Mouse (Mus musculus): ENCODE results near the gene Specc1l. TPM values are rescaled to one million over a fixed set of nuclear protein-coding genes. Genes with fewer than 3 reads are reported as not detected.

Specc1l gene
- total RNA-seq (2014; rRNA removed): 37.5 and 52.8 TPM in 2 replicates
- 21.1 and 23.6 TPM in 2 replicates for polyA plus RNA-seq (2015; fragmentation: Nextera tagmentation; extraction: Ambion mirVana)

DNA sequence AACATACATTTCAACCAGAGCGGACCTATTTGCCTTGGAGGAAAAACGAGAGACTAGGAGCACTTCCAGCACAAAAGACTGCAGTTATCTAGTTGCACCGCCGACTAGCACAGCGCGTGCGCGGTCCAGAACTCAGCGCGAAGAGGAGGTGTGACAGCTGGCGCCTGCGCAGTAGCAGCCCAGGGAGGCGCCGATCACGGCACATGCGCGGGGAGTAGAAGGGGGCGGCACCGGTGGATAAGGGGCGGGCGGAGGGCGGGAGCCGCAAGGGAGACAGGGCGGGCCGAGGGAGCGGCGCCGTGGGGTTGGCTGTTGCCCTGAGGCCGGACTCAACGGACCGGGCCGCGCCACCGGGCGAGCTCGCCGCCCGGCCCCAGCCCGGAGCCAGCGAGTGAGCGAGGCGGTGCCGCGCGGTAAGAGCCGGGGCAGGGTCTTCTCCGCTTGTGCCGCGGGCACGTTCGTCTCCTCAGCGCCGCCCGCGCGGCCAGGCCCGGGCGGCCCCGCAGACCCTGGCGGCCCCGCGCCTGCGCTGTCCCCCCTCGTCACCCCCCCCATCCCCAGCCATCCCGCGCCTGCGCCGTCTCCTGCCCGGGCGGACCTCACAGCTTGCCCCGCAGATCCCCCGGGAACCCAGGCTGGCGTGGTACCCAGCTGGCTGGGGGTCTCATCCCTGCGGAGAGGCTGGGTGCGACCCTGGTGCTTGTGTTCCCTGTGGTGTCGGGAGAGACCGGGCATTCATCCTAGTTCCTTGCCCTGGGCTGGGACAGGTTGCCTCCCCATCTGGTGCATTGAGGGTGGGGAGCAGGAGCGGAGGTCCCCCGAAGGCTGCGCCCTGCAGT, at the start of gene Specc1l:
TSS of gene Specc1l (plus strand) at position 267 of the 839 bp plus-strand sequence.
- Histone ChIP-seq H3K9me3 (ENCODE audit: low read length) (no peaks in the 10 kb centered on the region), H3K36me3 (ENCODE audit: insufficient read depth, low read length) (no peaks in the 10 kb centered on the region), H3K4me3 (ENCODE audit: low read depth, low read length) (peak within 1 kb of the TSS; percentile 88), H3K4me1 (ENCODE audit: insufficient read depth, low read length) (0 out of 2 replicates have a peak, but pooled peaks cover 2% of the 10 kb centered on the region), H3K27me3 (ENCODE audit: insufficient read depth, low read length) (no peaks in the 10 kb centered on the region), H3K9ac (replicated peaks; ENCODE audit: low read length, poor library complexity, severe bottlenecking) (peak within 1 kb of the TSS; percentile 96), H3K4me2 (ENCODE audit: low read depth, low read length, poor library complexity, severe bottlenecking) (peak within 1 kb of the TSS; percentile 78), H3K27ac (ENCODE audit: low read depth, low read length) (peak within 1 kb of the TSS; percentile 98)
- WGBS: under 1% methylated on average over 69 of the region's 80 CpGs
- DNase-seq (ENCODE audit: low spot score) (peak; percentile 98), ATAC-seq (ENCODE audit: low FRiP score) (peak; percentile 98)
- no peak for TF ChIP-seq CTCF (IDR thresholded peaks at IDR 0.05)

DNA sequence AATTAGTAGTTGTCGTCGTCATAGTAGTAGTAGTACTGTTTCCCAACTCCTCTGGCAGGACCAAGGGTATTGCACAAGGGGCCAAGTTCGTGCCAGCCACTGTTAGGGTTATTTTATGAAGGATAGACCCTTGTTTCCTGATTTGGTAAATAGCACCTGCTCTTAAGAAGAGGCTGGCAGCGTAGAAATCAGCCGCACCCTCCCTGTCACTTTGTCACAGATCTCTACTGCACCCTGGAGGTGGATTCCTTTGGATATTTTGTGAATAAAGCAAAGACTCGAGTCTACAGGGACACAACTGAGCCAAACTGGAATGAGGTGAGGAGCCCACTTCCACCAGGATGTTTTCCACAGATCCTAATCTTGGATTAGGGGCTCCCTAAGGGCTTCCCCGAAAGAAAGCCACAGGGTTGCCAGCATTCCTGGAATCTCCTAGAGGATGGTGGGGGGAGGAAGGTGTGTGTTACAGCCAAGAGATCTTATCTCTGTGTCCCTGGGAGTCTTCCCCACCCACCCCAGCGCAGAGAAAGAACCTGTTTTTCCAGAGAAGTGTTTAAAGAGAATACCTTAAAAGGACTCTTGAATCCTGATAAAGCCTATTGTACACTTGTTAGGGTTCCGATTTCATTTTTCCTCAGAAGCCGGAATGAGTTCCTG, 45.9 kb upstream of the Specc1l start:
- H3K27ac ChIP-seq (ENCODE audit: low read depth, low read length): no peak overlapping the region
- 71% methylated on average over 10 of the region's 10 CpGs for WGBS
- no peaks in the 10 kb centered on the region for H3K4me1 ChIP-seq (ENCODE audit: insufficient read depth, low read length)
- no peaks in the 10 kb centered on the region for H3K27me3 ChIP-seq (ENCODE audit: insufficient read depth, low read length)
- H3K36me3 ChIP-seq (ENCODE audit: insufficient read depth, low read length): peaks cover 68% of the 10 kb centered on the region
- no peak for DNase-seq (ENCODE audit: low spot score)
- H3K4me3 ChIP-seq (ENCODE audit: low read depth, low read length): no peak overlapping the region
- no peak overlapping the region for H3K9ac ChIP-seq (replicated peaks; ENCODE audit: low read length, poor library complexity, severe bottlenecking)
- H3K9me3 ChIP-seq (ENCODE audit: low read length): no peaks in the 10 kb centered on the region
- ATAC-seq (ENCODE audit: low FRiP score): no peak
- peak; percentile 51 for TF ChIP-seq CTCF (IDR thresholded peaks at IDR 0.05)
- no peak overlapping the region for H3K4me2 ChIP-seq (ENCODE audit: low read depth, low read length, poor library complexity, severe bottlenecking)

DNA sequence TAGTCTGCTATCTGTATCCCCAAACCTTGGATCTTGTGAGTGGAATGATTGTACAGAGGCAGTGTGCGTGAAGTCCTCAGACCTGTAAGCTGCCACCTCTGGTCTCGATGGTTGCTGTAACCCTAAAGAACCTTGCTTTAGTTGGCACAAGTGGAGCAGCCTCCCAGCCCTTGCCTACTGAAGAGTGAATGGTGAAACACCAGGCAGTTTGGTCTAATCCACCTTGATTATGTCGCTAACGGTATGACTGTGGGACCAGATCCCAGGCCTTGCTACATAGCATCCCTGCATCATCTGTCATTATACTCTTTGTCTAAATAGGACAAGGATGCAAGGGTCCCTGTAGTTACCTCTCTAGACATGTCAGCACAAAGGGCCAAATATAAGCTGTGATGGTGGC, 45.3 kb upstream of the Specc1l start:
- H3K27me3 ChIP-seq (ENCODE audit: insufficient read depth, low read length): no peaks in the 10 kb centered on the region
- H3K4me1 ChIP-seq (ENCODE audit: insufficient read depth, low read length): no peaks in the 10 kb centered on the region
- H3K4me2 ChIP-seq (ENCODE audit: low read depth, low read length, poor library complexity, severe bottlenecking): no peak overlapping the region
- H3K4me3 ChIP-seq (ENCODE audit: low read depth, low read length): no peak overlapping the region
- H3K27ac ChIP-seq (ENCODE audit: low read depth, low read length): no peak overlapping the region
- no peak for TF ChIP-seq CTCF (IDR thresholded peaks at IDR 0.05)
- no peak overlapping the region for H3K9ac ChIP-seq (replicated peaks; ENCODE audit: low read length, poor library complexity, severe bottlenecking)
- H3K36me3 ChIP-seq (ENCODE audit: insufficient read depth, low read length): peaks cover 72% of the 10 kb centered on the region
- ATAC-seq (ENCODE audit: low FRiP score) (no peak), DNase-seq (ENCODE audit: low spot score) (no peak)
- H3K9me3 ChIP-seq (ENCODE audit: low read length): no peaks in the 10 kb centered on the region
- WGBS: 92% methylated on average over 4 of the region's 4 CpGs

DNA sequence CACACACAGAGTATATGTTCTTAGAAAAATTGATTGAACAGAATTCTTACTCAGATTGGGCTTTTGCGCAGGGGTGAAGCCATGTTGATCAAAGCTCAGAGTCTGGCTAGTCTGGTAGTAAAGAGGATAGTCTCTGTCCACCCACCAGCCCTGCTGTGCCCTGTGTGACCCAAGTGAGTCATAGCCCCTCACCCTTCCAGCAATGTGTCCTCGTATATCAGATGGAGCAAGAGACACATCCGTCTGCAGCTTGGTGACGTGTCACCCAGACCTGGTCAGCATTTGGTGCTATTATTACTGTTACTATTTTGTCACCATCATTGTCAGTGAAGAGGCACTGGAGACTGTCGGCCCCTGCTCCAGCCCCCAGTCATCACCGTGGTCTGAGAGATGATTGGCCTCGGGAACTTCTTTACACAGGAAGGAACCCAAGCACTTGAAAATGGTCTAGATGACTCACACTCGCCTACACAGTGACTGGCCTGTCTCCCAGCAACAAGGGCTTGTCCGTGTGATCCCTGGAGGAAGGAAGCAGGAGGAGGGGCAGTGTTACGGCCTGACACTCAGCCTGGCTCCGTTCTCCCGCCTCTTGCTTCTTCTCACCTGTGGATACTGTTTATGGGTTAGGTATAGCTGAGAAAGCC, 41.5 kb upstream of the Specc1l start:
- DNase-seq (ENCODE audit: low spot score): no peak
- H3K36me3 ChIP-seq (ENCODE audit: insufficient read depth, low read length): peaks cover 64% of the 10 kb centered on the region
- no peaks in the 10 kb centered on the region for H3K9me3 ChIP-seq (ENCODE audit: low read length)
- H3K27me3 ChIP-seq (ENCODE audit: insufficient read depth, low read length): no peaks in the 10 kb centered on the region
- no peak for TF ChIP-seq CTCF (IDR thresholded peaks at IDR 0.05)
- WGBS: 80% methylated on average over 12 of the region's 12 CpGs
- no peak for ATAC-seq (ENCODE audit: low FRiP score)
- no peak overlapping the region for H3K9ac ChIP-seq (replicated peaks; ENCODE audit: low read length, poor library complexity, severe bottlenecking)
- H3K4me3 ChIP-seq (ENCODE audit: low read depth, low read length): no peak overlapping the region
- H3K4me2 ChIP-seq (ENCODE audit: low read depth, low read length, poor library complexity, severe bottlenecking): no peak overlapping the region
- no peaks in the 10 kb centered on the region for H3K4me1 ChIP-seq (ENCODE audit: insufficient read depth, low read length)
- H3K27ac ChIP-seq (ENCODE audit: low read depth, low read length): no peak overlapping the region

DNA sequence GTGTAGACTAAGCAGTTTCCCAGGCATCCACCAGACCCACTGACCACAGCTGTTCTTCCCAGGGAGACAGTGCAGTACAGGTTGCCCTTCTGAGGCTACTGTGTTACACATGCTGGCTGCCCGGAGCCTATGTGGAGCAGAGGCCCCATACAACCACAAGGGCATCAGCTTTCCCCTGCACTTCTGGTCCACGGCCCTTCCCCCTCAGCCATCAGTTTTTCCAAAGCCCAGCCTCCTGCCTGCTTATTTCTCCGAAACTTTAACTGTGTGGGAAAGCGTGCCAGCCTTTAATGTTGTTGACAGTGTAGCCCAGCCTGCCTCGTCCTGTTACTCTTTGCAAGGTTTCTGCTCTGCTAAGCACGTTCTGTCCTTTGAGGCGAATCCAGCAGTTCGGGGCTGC, 38.8 kb upstream of the Specc1l start:
- Histone ChIP-seq H3K4me3 (ENCODE audit: low read depth, low read length) (no peak overlapping the region), H3K27me3 (ENCODE audit: insufficient read depth, low read length) (no peaks in the 10 kb centered on the region), H3K4me2 (ENCODE audit: low read depth, low read length, poor library complexity, severe bottlenecking) (no peak overlapping the region), H3K27ac (ENCODE audit: low read depth, low read length) (no peak overlapping the region), H3K9me3 (ENCODE audit: low read length) (no peaks in the 10 kb centered on the region), H3K4me1 (ENCODE audit: insufficient read depth, low read length) (no peaks in the 10 kb centered on the region), H3K9ac (replicated peaks; ENCODE audit: low read length, poor library complexity, severe bottlenecking) (no peak overlapping the region), H3K36me3 (ENCODE audit: insufficient read depth, low read length) (peaks cover 69% of the 10 kb centered on the region)
- no peak for DNase-seq (ENCODE audit: low spot score)
- WGBS: 73% methylated on average over 8 of the region's 8 CpGs
- no peak for TF ChIP-seq CTCF (IDR thresholded peaks at IDR 0.05)
- ATAC-seq (ENCODE audit: low FRiP score): no peak
